Mouse (Mus musculus) heart, adult 2 months (tissue): Measurements from ENCODE around the gene Gsg1l.

ENCODE experiments used
- CTCF ChIP-seq: fragments of 200-600 bp; IDR thresholded peaks from 2 replicates; pipeline ENCODE4 v1.8.1; 2022; ENCODE audit warnings: antibody characterized with exemption, mild to moderate bottlenecking, moderate library complexity
- POLR2A ChIP-seq: fragments of 200-500 bp; IDR thresholded peaks from 2 replicates; pipeline ENCODE4 v1.6.1; 2011; ENCODE audit warnings: mild to moderate bottlenecking, low read depth, low read length, control low read depth; ENCODE audit not compliant: insufficient read depth

DNA sequence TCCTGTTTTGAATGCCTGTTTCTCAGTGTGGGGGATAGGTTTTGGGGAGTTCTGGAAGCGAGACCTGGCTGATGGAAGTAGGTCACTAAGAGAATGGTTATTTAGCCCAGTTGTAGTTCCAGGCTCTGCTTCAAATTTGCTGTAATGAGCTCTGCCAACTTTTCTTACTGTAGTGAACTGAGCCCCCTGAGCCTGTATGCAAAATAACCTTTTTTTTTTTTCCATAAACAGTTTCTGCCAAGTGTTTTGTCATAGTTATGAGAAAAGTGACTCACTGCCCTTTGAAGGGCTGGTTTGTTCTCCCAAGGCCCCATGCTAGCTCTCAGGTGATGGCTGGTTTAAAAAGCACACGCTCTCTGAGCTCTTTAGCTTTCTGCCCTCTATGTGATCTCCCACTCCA, 248.7 kb downstream of the Gsg1l start:
- TF ChIP-seq POLR2A, result no peak
- TF ChIP-seq CTCF, result no peak
